Mouse (Mus musculus) testis, adult 2 months (tissue): ENCODE results near the gene Strn. TPM values are rescaled to one million over a fixed set of nuclear protein-coding genes. Genes with fewer than 3 reads are reported as not detected.

Source experiments
- H3K27ac ChIP-seq: fragments of 200-500 bp; 2 replicates; pipeline ENCODE4 v1.5.1; 2012; ENCODE audit warnings: low read depth, low read length; ENCODE audit not compliant: control insufficient read depth, insufficient read depth
- H3K27me3 ChIP-seq: fragments of 200-500 bp; 2 replicates; pipeline ENCODE4 v1.6.1; 2012; ENCODE audit warnings: mild to moderate bottlenecking, low read length, moderate library complexity; ENCODE audit not compliant: control insufficient read depth, insufficient read depth
- H3K36me3 ChIP-seq: fragments of 200-500 bp; 2 replicates; pipeline ENCODE4 v1.6.1; 2012; ENCODE audit warnings: mild to moderate bottlenecking, low read length; ENCODE audit not compliant: control insufficient read depth, insufficient read depth
- H3K4me1 ChIP-seq: fragments of 200-500 bp; 2 replicates; pipeline ENCODE4 v1.6.1; 2012; ENCODE audit warnings: low read length; ENCODE audit not compliant: control insufficient read depth, insufficient read depth
- H3K4me3 ChIP-seq: fragments of 200-500 bp; 2 replicates; pipeline ENCODE4 v1.5.1; 2012; ENCODE audit warnings: low read depth, mild to moderate bottlenecking, low read length, moderate library complexity, mixed read lengths; ENCODE audit not compliant: control insufficient read depth
- CTCF ChIP-seq: fragments of 200-500 bp; IDR thresholded peaks from 2 replicates; pipeline ENCODE4 v1.5.1; 2012; ENCODE audit warnings: low read depth, mild to moderate bottlenecking, inconsistent platforms, low read length, moderate library complexity; ENCODE audit not compliant: control insufficient read depth, insufficient read depth, insufficient replicate concordance
- POLR2A ChIP-seq: fragments of 200-500 bp; IDR thresholded peaks from 2 replicates; pipeline ENCODE4 v1.6.1; 2012; ENCODE audit warnings: low read depth, mild to moderate bottlenecking, inconsistent platforms, low read length, moderate library complexity; ENCODE audit not compliant: control insufficient read depth
- polyA plus RNA-seq: library from polyadenylated mRNA; depleted of rRNA; stranded (reverse); fragments of >200 nt; gene quantifications from 2 replicates; pipeline ENCODE4 v1.2.3, GENCODE M21; 2012; rRNA removed

Gene Strn
- polyA plus RNA-seq, 1 experiment: 7.9 TPM

- peak overlapping the region; percentile 70; the same call in 1 of the 2 replicates for H3K27ac ChIP-seq
- H3K27me3 ChIP-seq: no peaks in the 10 kb centered on the region
- peak overlapping the region; percentile 25 for H3K4me3 ChIP-seq
- H3K36me3 ChIP-seq: no peaks in the 10 kb centered on the region
- peak; percentile 97 for TF ChIP-seq CTCF
- no peak for TF ChIP-seq POLR2A
- H3K4me1 ChIP-seq: peaks cover 4% of the 10 kb centered on the region; the same call in 1 of the 2 replicates
Observed at GRCm38 (mm10) chr17:78604431-78604830, 132.6 kb downstream of the Strn start.

GRCm38 (mm10) chr17:78603872-78604271, 133.1 kb downstream of the Strn start:
- TF ChIP-seq CTCF: peak; percentile 60; the same call in 1 of the 2 replicates
- no peak for TF ChIP-seq POLR2A
- Histone ChIP-seq H3K4me3 (peak overlapping the region; percentile 25), H3K27ac (peak overlapping the region; percentile 70), H3K27me3 (no peaks in the 10 kb centered on the region), H3K36me3 (no peaks in the 10 kb centered on the region), H3K4me1 (peaks cover 4% of the 10 kb centered on the region; the same call in 1 of the 2 replicates)

DNA sequence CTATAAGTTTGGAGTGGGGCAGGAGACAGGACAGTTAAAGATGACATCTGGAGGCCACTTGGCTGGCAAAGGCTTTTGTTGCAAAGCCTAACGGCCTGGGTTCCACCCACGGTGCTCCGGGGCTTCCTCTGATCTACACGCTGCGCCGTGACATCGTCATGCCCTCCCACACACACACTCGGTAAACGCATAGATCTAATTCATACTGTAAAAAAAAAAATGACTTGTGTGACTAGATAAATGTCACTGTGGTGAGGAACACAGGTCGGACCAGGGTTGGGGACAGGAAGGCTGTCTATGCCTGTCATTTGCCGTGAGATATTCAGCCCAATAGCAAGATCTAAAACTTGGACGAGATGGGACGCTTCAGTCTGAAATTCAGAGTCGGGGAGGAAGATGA, 134.7 kb downstream of the Strn start:
- no peaks in the 10 kb centered on the region for H3K27me3 ChIP-seq
- TF ChIP-seq CTCF: no peak
- no peak for TF ChIP-seq POLR2A
- no peak overlapping the region for H3K4me3 ChIP-seq
- no peaks in the 10 kb centered on the region for H3K36me3 ChIP-seq
- peaks cover 4% of the 10 kb centered on the region; the same call in 1 of the 2 replicates for H3K4me1 ChIP-seq
- H3K27ac ChIP-seq: 0 out of 2 replicates have a peak overlapping the region, but pooled peaks have one; percentile 36

- no peak overlapping the region for H3K27ac ChIP-seq
- no peaks in the 10 kb centered on the region for H3K36me3 ChIP-seq
- no peaks in the 10 kb centered on the region for H3K27me3 ChIP-seq
- peaks cover 4% of the 10 kb centered on the region; the same call in 1 of the 2 replicates for H3K4me1 ChIP-seq
- TF ChIP-seq CTCF (no peak), POLR2A (no peak)
- no peak overlapping the region for H3K4me3 ChIP-seq
Observed at GRCm38 (mm10) chr17:78601601-78602000, 135.4 kb downstream of the Strn start.

DNA sequence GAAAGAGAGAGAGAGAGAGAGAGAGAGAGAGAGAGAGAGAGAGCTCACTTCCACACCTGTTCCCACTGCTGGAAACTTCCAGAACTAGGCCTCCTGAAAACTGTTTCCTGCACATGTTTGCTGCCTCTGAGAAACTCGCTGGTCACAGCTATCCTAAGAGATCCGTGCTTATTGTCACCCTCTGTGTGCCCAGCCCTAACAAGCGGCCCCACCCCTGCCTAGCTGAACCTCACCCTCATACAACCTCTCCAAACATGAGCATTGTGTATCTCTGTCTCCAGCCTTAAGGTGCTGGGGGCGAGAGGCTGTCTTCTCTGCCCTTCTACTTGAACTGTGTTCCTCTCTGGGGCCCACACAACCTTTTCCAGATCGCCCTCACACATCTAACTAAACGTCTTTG, 136.0 kb downstream of the Strn start:
- Histone ChIP-seq H3K27ac (no peak overlapping the region), H3K4me1 (peaks cover 4% of the 10 kb centered on the region; the same call in 1 of the 2 replicates), H3K36me3 (no peaks in the 10 kb centered on the region), H3K4me3 (no peak overlapping the region), H3K27me3 (no peaks in the 10 kb centered on the region)
- TF ChIP-seq POLR2A: no peak
- no peak for TF ChIP-seq CTCF

Other genes with a start within 250 kb of the Strn start
- gene Vit, start 229.1 kb downstream of the Strn start, polyA plus RNA-seq: 78.6 and 113 TPM in 2 replicates
- 14.8 and 16.1 TPM in 2 replicates for gene Heatr5b, start 98.2 kb upstream of the Strn start, polyA plus RNA-seq
- 12.6 and 17.3 TPM in 2 replicates for gene Gpatch11, start 98.4 kb upstream of the Strn start, polyA plus RNA-seq
- gene Eif2ak2, start 145.4 kb upstream of the Strn start, polyA plus RNA-seq: 3.8 and 4.1 TPM in 2 replicates
- gene Sult6b1, start 169.8 kb upstream of the Strn start, polyA plus RNA-seq: 0.17 and 0.25 TPM in 2 replicates
- 9.3 and 11.7 TPM in 2 replicates for gene Cebpzos, start 179.3 kb upstream of the Strn start, polyA plus RNA-seq
- 4.5 and 6.2 TPM in 2 replicates for gene Cebpz, start 199.9 kb upstream of the Strn start, polyA plus RNA-seq
- 16.1 and 16.2 TPM in 2 replicates for gene Ndufaf7, start 199.9 kb upstream of the Strn start, polyA plus RNA-seq